Mouse (Mus musculus) liver, embryonic 15.5 days (tissue): ENCODE measurements around the gene Gm11757. TPM values are rescaled to one million over a fixed set of nuclear protein-coding genes. Genes with fewer than 3 reads are reported as not detected.
"Not testable (repeated sequence)": the region's sequence is repeated elsewhere in the genome, so short reads cannot be mapped to it uniquely, and the experiment has no call there.

Source experiments
- ATAC-seq: fragments of 200-750 bp; cut with Nextera tagmentation; 2 replicates; pipeline ENCODE4 v1.8.0; 2017; ENCODE audit warnings: moderate number of reproducible peaks, mild to moderate bottlenecking, moderate library complexity; ENCODE audit not compliant: insufficient read depth
- H3K27ac ChIP-seq: fragments of 300-500 bp; sonication (generic); replicated peaks from 2 replicates; pipeline ENCODE4 v1.5.1; 2015; ENCODE audit warnings: mild to moderate bottlenecking, inconsistent platforms
- H3K27me3 ChIP-seq: fragments of 300-500 bp; sonication (generic); 2 replicates; pipeline ENCODE4 v1.6.1; 2015; ENCODE audit warnings: mild to moderate bottlenecking, inconsistent platforms
- H3K36me3 ChIP-seq: fragments of 300-500 bp; sonication (generic); replicated peaks from 2 replicates; pipeline ENCODE4 v1.6.1; 2015; ENCODE audit warnings: moderate library complexity, mild to moderate bottlenecking, inconsistent platforms
- H3K4me1 ChIP-seq: fragments of 300-500 bp; sonication (generic); replicated peaks from 2 replicates; pipeline ENCODE4 v1.6.1; 2015; ENCODE audit warnings: inconsistent platforms
- H3K4me2 ChIP-seq: fragments of 300-500 bp; sonication (generic); 2 replicates; pipeline ENCODE4 v1.6.1; 2015; ENCODE audit warnings: moderate library complexity, mild to moderate bottlenecking, inconsistent platforms
- H3K4me3 ChIP-seq: fragments of 300-500 bp; sonication (generic); replicated peaks from 2 replicates; pipeline ENCODE4 v1.5.1; 2015; ENCODE audit warnings: mild to moderate bottlenecking, inconsistent platforms
- H3K9ac ChIP-seq: fragments of 300-500 bp; sonication (generic); 2 replicates; pipeline ENCODE4 v1.6.1; 2015; ENCODE audit warnings: moderate library complexity, mild to moderate bottlenecking, inconsistent platforms
- H3K9me3 ChIP-seq: fragments of 300-500 bp; sonication (generic); replicated peaks from 2 replicates; pipeline ENCODE4 v1.6.1; 2016; ENCODE audit warnings: inconsistent platforms
- WGBS: fragments of 180-500 bp; shearing (Covaris S2); methylation state at CpG from one replicate; pipeline ENCODE4 v1.1.7; 2015; ENCODE audit warnings: mixed read lengths; ENCODE audit not compliant: insufficient replicate concordance; 5-methylcytosine and 5-hydroxymethylcytosine counted together
- polyA plus RNA-seq: library from polyadenylated mRNA; unstranded; fragments of >200 nt; fragmentation: Nextera tagmentation; extraction: Ambion mirVana; gene quantifications from 2 replicates; pipeline ENCODE4 v1.2.1, GENCODE M21; 2015

Gene Gm11757
- not detected in 2 replicates for polyA plus RNA-seq

GRCm38 (mm10) chr4:73891012-73891411 lies at the start of gene Gm11757:
Gm11757 (minus strand) TSS chr4:73891112.
- not testable (repeated sequence) for H3K27ac ChIP-seq, H3K9me3 ChIP-seq, ATAC-seq, H3K9ac ChIP-seq, H3K4me3 ChIP-seq, H3K4me2 ChIP-seq, H3K36me3 ChIP-seq, H3K27me3 ChIP-seq, H3K4me1 ChIP-seq
- WGBS = no CpG with 5 or more reads among the region's 4 CpGs

GRCm38 (mm10) chr4:73920660-73921059 lies 29.7 kb upstream of the Gm11757 start, which contains the start of gene Gm11756:
Gm11756 (minus strand) TSS chr4:73920760.
- ATAC-seq, H3K9ac ChIP-seq, H3K27me3 ChIP-seq, H3K36me3 ChIP-seq, H3K4me2 ChIP-seq, H3K27ac ChIP-seq, H3K4me1 ChIP-seq, H3K9me3 ChIP-seq, H3K4me3 ChIP-seq: not testable (repeated sequence)
- WGBS = 62% methylated on average over 6 of the region's 6 CpGs

- H3K36me3 ChIP-seq, H3K4me3 ChIP-seq, H3K4me1 ChIP-seq, H3K4me2 ChIP-seq, H3K9me3 ChIP-seq, H3K9ac ChIP-seq, H3K27ac ChIP-seq, ATAC-seq, H3K27me3 ChIP-seq: not testable (repeated sequence)
- WGBS = no CpG with 5 or more reads among the region's 4 CpGs
Observed at GRCm38 (mm10) chr4:73905853-73906252, 14.9 kb upstream of the Gm11757 start, which contains the start of gene Gm13871. Gm13871 (minus strand) TSS chr4:73905953.

- H3K4me2 ChIP-seq, H3K27ac ChIP-seq, H3K27me3 ChIP-seq, ATAC-seq, H3K4me1 ChIP-seq, H3K4me3 ChIP-seq, H3K9ac ChIP-seq, H3K9me3 ChIP-seq, H3K36me3 ChIP-seq: not testable (repeated sequence)
- no CpG with 5 or more reads among the region's 4 CpGs for WGBS
Observed at GRCm38 (mm10) chr4:73876166-73876565, 14.7 kb downstream of the Gm11757 start, which contains the start of gene Gm11758. Gm11758 (minus strand) TSS chr4:73876266.

Other genes with a start within 250 kb of the Gm11757 start
- not detected in 2 replicates for gene Gm11239, start 222.8 kb downstream of the Gm11757 start, polyA plus RNA-seq
- gene Gm428, start 207.6 kb downstream of the Gm11757 start, polyA plus RNA-seq = not detected in 2 replicates
- 0.03 and 0.07 TPM in 2 replicates for gene Rasef, start 100.1 kb downstream of the Gm11757 start, polyA plus RNA-seq
- gene Gm11758, start 14.8 kb downstream of the Gm11757 start, polyA plus RNA-seq = not detected in 2 replicates
- gene Gm13871, start 14.8 kb upstream of the Gm11757 start, polyA plus RNA-seq = not detected in 2 replicates
- gene Gm11756, start 29.6 kb upstream of the Gm11757 start, polyA plus RNA-seq = not detected in 2 replicates
- 0.50 and 0.69 TPM in 2 replicates for gene 2310002L09Rik, start 59.7 kb upstream of the Gm11757 start, polyA plus RNA-seq
- 0.16 and 0.23 TPM in 2 replicates for gene Frmd3, start 122.3 kb upstream of the Gm11757 start, polyA plus RNA-seq